Mouse (Mus musculus) embryonic facial prominence, embryonic 13.5 days (tissue): ENCODE data around the gene Cyp11a1. TPM values are rescaled to one million over a fixed set of nuclear protein-coding genes. Genes with fewer than 3 reads are reported as not detected.

Source experiments
- ATAC-seq: fragments of 200-750 bp; cut with Nextera tagmentation; 2 replicates; pipeline ENCODE4 v1.8.0; 2017; ENCODE audit warnings: low read depth; ENCODE audit not compliant: insufficient number of reproducible peaks, insufficient read depth, low FRiP score, low TSS enrichment
- H3K27ac ChIP-seq: fragments of 300-500 bp; sonication (generic); 2 replicates; pipeline ENCODE4 v1.5.1; 2015; ENCODE audit warnings: moderate library complexity, mild to moderate bottlenecking, inconsistent platforms
- H3K27me3 ChIP-seq: fragments of 300-500 bp; sonication (generic); 2 replicates; pipeline ENCODE4 v1.6.1; 2015; ENCODE audit warnings: mild to moderate bottlenecking, inconsistent platforms
- H3K36me3 ChIP-seq: fragments of 300-500 bp; sonication (generic); 2 replicates; pipeline ENCODE4 v1.6.1; 2015; ENCODE audit warnings: mild to moderate bottlenecking, inconsistent platforms
- H3K4me1 ChIP-seq: fragments of 300-500 bp; sonication (generic); 2 replicates; pipeline ENCODE4 v1.6.1; 2015; ENCODE audit warnings: inconsistent platforms
- H3K4me2 ChIP-seq: fragments of 300-500 bp; sonication (generic); 2 replicates; pipeline ENCODE4 v1.6.1; 2015; ENCODE audit warnings: moderate library complexity, mild to moderate bottlenecking, inconsistent platforms
- H3K4me3 ChIP-seq: fragments of 300-500 bp; sonication (generic); 2 replicates; pipeline ENCODE4 v1.5.1; 2015; ENCODE audit warnings: mild to moderate bottlenecking, inconsistent platforms
- H3K9ac ChIP-seq: fragments of 300-500 bp; sonication (generic); 2 replicates; pipeline ENCODE4 v1.6.1; 2015; ENCODE audit warnings: mild to moderate bottlenecking, inconsistent platforms
- H3K9me3 ChIP-seq: fragments of 300-500 bp; sonication (generic); 2 replicates; pipeline ENCODE4 v1.6.1; 2016; ENCODE audit warnings: inconsistent platforms
- WGBS: fragments of 180-500 bp; shearing (Covaris S2); methylation state at CpG from one replicate; pipeline ENCODE4 v1.1.7; 2015; ENCODE audit warnings: mixed read lengths; 5-methylcytosine and 5-hydroxymethylcytosine counted together
- polyA plus RNA-seq: library from polyadenylated mRNA; unstranded; fragments of >200 nt; fragmentation: Nextera tagmentation; extraction: Ambion mirVana; gene quantifications from 2 replicates; pipeline ENCODE4 v1.2.1, GENCODE M21; 2015

Cyp11a1 gene
- polyA plus RNA-seq, 1 experiment from 2014 or later = 0.77 TPM

- Histone ChIP-seq H3K27me3 (peaks cover 44% of the 10 kb centered on the region), H3K36me3 (no peaks in the 10 kb centered on the region), H3K4me3 (no peak overlapping the region), H3K4me1 (peaks cover 20% of the 10 kb centered on the region), H3K9me3 (no peaks in the 10 kb centered on the region), H3K4me2 (no peak overlapping the region), H3K9ac (no peak overlapping the region), H3K27ac (no peak overlapping the region)
- 34% methylated on average over 4 of the region's 4 CpGs for WGBS
- ATAC-seq = no peak
Observed at GRCm38 (mm10) chr9:57995282-57995681, 10.9 kb upstream of the Cyp11a1 start.

DNA sequence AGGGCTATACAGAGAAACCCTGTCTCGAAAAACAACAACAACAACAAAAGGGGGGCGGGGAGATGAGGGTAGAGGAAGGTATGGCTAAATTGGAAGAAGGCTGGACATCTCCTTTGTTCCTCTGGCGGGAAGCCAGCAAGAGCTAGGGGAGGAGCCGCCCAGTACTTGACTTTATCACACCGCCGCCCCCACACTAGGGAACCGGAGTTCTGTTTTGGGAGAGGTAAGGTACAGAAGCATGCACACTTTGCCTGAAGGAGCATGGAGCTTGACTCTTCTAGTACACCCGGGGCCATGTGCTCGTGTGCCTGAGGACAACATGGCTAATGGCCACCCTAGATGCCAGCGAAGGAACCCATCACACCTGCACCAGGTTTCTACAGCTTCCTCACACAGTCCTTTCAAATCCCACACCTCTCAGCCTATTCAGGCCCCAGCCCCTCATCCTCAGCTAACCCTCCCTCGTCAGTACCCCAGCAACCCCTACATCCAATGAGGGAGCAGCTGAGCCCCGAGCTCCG lies 8.6 kb upstream of the Cyp11a1 start:
- Histone ChIP-seq H3K27me3 (peaks cover 50% of the 10 kb centered on the region), H3K4me1 (peaks cover 20% of the 10 kb centered on the region)

DNA sequence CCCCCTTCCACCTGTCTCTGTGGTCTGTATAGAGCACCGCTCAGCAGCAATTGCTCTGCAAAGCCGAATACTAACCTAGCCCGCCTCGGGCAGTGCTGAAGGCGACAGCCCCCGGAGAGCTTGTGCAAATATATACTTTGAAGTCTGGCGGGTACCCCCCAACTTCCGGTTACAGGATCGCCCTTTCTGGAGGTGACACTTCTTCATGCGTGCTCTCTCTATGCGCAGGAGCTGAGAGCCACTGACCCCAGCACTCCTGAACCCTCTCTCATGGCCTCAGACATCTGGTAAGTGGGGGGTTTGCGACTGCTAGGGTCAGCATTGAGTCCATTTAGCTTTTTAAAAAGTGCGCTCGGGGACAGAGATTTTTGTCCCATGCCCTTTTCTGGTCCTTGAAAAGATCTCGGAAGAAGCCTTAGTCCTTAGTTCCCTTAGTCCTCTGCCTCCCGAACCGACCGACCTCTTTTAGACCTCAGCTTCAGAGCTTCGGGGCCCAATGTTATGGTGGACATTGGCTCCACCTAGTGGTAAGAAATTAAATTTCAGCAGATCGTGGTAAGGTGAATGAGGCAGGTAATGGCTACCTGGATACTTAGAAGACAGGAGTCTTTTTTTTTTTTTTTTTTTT lies 8.1 kb upstream of the Cyp11a1 start:
- H3K27me3 ChIP-seq = peaks cover 50% of the 10 kb centered on the region

More for the DNA sequence above, 8.6 kb upstream of the Cyp11a1 start:
- WGBS = 25% methylated on average over 13 of the region's 13 CpGs
- H3K4me2 ChIP-seq = peak overlapping the region; percentile 56
- H3K9me3 ChIP-seq = no peaks in the 10 kb centered on the region
- no peak for ATAC-seq
- no peaks in the 10 kb centered on the region for H3K36me3 ChIP-seq
- H3K9ac ChIP-seq = peak overlapping the region; percentile 44; the same call in 1 of the 2 replicates
- H3K4me3 ChIP-seq = peak overlapping the region; percentile 25
- H3K27ac ChIP-seq = no peak overlapping the region

GRCm38 (mm10) chr9:57998685-57999084 lies 7.5 kb upstream of the Cyp11a1 start:
- Histone ChIP-seq H3K9ac (no peak overlapping the region), H3K4me1 (peaks cover 14% of the 10 kb centered on the region), H3K4me3 (no peak overlapping the region), H3K4me2 (no peak overlapping the region), H3K9me3 (no peaks in the 10 kb centered on the region), H3K27me3 (peaks cover 50% of the 10 kb centered on the region), H3K27ac (no peak overlapping the region), H3K36me3 (no peaks in the 10 kb centered on the region)
- ATAC-seq = no peak
- 51% methylated on average over 2 of the region's 2 CpGs for WGBS

More for the DNA sequence above, 8.1 kb upstream of the Cyp11a1 start:
- Histone ChIP-seq H3K4me1 (peaks cover 18% of the 10 kb centered on the region), H3K27ac (no peak overlapping the region), H3K4me3 (peak overlapping the region; percentile 25), H3K36me3 (no peaks in the 10 kb centered on the region), H3K9me3 (no peaks in the 10 kb centered on the region), H3K4me2 (peak overlapping the region; percentile 56), H3K9ac (peak overlapping the region; percentile 44; the same call in 1 of the 2 replicates)
- WGBS = 2% methylated on average over 20 of the region's 20 CpGs
- no peak for ATAC-seq

DNA sequence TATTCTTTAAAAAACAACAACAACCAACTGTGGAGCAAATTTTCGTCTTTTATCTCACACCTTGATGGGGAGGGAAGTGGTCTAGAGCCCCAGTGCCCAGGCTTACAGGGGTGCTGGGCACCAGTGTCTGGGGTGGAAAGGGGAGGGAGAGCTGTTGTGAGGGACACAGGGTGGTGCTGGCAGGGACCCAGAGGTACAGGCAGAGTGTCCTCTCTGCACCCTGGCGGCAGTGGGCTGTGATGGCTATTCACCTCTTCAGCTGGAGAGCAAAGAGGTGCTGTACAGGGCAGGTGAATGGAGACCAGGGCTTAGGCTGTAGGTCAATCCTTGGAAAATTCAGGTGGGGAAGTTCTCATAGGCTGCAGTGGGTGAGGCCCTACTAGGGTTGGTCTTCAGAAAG lies 6.5 kb upstream of the Cyp11a1 start:
- no peak for ATAC-seq
- Histone ChIP-seq H3K27me3 (peaks cover 50% of the 10 kb centered on the region), H3K9ac (no peak overlapping the region), H3K9me3 (no peaks in the 10 kb centered on the region), H3K36me3 (no peaks in the 10 kb centered on the region), H3K27ac (no peak overlapping the region), H3K4me2 (no peak overlapping the region), H3K4me3 (no peak overlapping the region), H3K4me1 (peaks cover 12% of the 10 kb centered on the region)
- WGBS = 47% methylated on average over 2 of the region's 2 CpGs

GRCm38 (mm10) chr9:58003272-58003671 lies 2.9 kb upstream of the Cyp11a1 start:
- ATAC-seq = no peak
- Histone ChIP-seq H3K27ac (no peak overlapping the region), H3K27me3 (peaks cover 20% of the 10 kb centered on the region), H3K9me3 (no peaks in the 10 kb centered on the region), H3K36me3 (no peaks in the 10 kb centered on the region), H3K4me2 (no peak overlapping the region), H3K4me3 (no peak overlapping the region), H3K9ac (no peak overlapping the region), H3K4me1 (peaks cover 4% of the 10 kb centered on the region)
- 24% methylated on average over 2 of the region's 2 CpGs for WGBS

GRCm38 (mm10) chr9:58008336-58009014 lies 2.3 kb downstream of the Cyp11a1 start:
- 65% methylated on average over 12 of the region's 12 CpGs for WGBS
- no peak for ATAC-seq
- Histone ChIP-seq H3K27ac (no peak overlapping the region), H3K4me3 (no peak overlapping the region), H3K36me3 (no peaks in the 10 kb centered on the region), H3K9me3 (no peaks in the 10 kb centered on the region), H3K27me3 (no peaks in the 10 kb centered on the region; the same call in 1 of the 2 replicates), H3K4me1 (peaks cover 15% of the 10 kb centered on the region), H3K4me2 (no peak overlapping the region), H3K9ac (no peak overlapping the region)

GRCm38 (mm10) chr9:58009015-58009362 lies 2.8 kb downstream of the Cyp11a1 start:
- Histone ChIP-seq H3K4me3 (no peak overlapping the region), H3K27ac (no peak overlapping the region)
- 8% methylated on average over 6 of the region's 6 CpGs for WGBS

GRCm38 (mm10) chr9:58009588-58009987 lies 3.4 kb downstream of the Cyp11a1 start:
- ATAC-seq = no peak
- H3K4me3 ChIP-seq = no peak overlapping the region

More at GRCm38 (mm10) chr9:58009015-58009362, 2.8 kb downstream of the Cyp11a1 start:
- Histone ChIP-seq H3K9me3 (no peaks in the 10 kb centered on the region), H3K4me2 (no peak overlapping the region), H3K4me1 (peaks cover 15% of the 10 kb centered on the region), H3K27me3 (no peaks in the 10 kb centered on the region; the same call in 1 of the 2 replicates), H3K9ac (no peak overlapping the region), H3K36me3 (no peaks in the 10 kb centered on the region)
- no peak for ATAC-seq

GRCm38 (mm10) chr9:58011027-58011426 lies 4.8 kb downstream of the Cyp11a1 start:
- Histone ChIP-seq H3K4me3 (no peak overlapping the region), H3K27me3 (no peaks in the 10 kb centered on the region), H3K9me3 (no peaks in the 10 kb centered on the region), H3K9ac (no peak overlapping the region), H3K4me2 (no peak overlapping the region), H3K4me1 (peaks cover 15% of the 10 kb centered on the region), H3K36me3 (no peaks in the 10 kb centered on the region), H3K27ac (no peak overlapping the region)
- ATAC-seq = no peak
- WGBS = 36% methylated on average over 7 of the region's 7 CpGs

More at GRCm38 (mm10) chr9:58009588-58009987, 3.4 kb downstream of the Cyp11a1 start:
- Histone ChIP-seq H3K4me1 (peaks cover 15% of the 10 kb centered on the region), H3K27me3 (no peaks in the 10 kb centered on the region; the same call in 1 of the 2 replicates), H3K4me2 (no peak overlapping the region), H3K9me3 (no peaks in the 10 kb centered on the region), H3K9ac (no peak overlapping the region), H3K36me3 (no peaks in the 10 kb centered on the region), H3K27ac (no peak overlapping the region)
- WGBS = 64% methylated on average over 3 of the region's 3 CpGs

DNA sequence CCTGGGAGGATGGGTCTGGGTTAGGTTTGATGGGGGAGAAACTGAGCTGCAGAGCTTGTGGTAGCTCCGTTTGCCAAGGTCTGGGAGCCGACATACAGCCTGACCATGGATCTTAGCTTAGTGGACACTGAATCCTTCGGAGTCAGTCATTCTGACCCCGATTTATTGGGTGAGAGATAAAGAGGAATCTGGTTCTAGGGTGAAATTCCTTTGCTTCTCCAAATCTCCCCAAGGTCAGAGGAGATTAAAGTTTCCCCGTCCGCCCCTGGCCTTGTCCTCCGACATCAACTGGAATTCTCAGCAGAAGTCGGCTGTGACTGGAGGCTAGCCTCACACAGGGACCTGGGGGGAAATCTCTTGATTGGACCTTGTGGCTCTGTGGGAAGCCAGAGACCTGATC lies 5.3 kb downstream of the Cyp11a1 start:
- 82% methylated on average over 8 of the region's 8 CpGs for WGBS
- Histone ChIP-seq H3K4me1 (peaks cover 15% of the 10 kb centered on the region), H3K36me3 (no peaks in the 10 kb centered on the region), H3K9me3 (no peaks in the 10 kb centered on the region), H3K27ac (no peak overlapping the region), H3K9ac (no peak overlapping the region), H3K27me3 (no peaks in the 10 kb centered on the region), H3K4me2 (no peak overlapping the region), H3K4me3 (no peak overlapping the region)
- ATAC-seq = no peak

- H3K27ac ChIP-seq = no peak overlapping the region
- H3K4me3 ChIP-seq = no peak overlapping the region
- no peak overlapping the region for H3K9ac ChIP-seq
- H3K36me3 ChIP-seq = no peaks in the 10 kb centered on the region
- H3K9me3 ChIP-seq = no peaks in the 10 kb centered on the region
- no peaks in the 10 kb centered on the region for H3K27me3 ChIP-seq
- WGBS = 87% methylated on average over 2 of the region's 2 CpGs
- H3K4me2 ChIP-seq = no peak overlapping the region
- peaks cover 15% of the 10 kb centered on the region for H3K4me1 ChIP-seq
- ATAC-seq = no peak
Observed at GRCm38 (mm10) chr9:58012486-58012885, 6.3 kb downstream of the Cyp11a1 start.
